Mouse (Mus musculus): Measurements from ENCODE around the gene Zfp609.

The Zfp609 gene

GRCm38 (mm10) chr9:65827344-65828015 is at the start of gene Zfp609:
Gene Zfp609 (minus strand): TSS chr9:65827564.
- peak; percentile 97 for DNase-seq (ENCODE audit: low read depth, low spot score)

DNA sequence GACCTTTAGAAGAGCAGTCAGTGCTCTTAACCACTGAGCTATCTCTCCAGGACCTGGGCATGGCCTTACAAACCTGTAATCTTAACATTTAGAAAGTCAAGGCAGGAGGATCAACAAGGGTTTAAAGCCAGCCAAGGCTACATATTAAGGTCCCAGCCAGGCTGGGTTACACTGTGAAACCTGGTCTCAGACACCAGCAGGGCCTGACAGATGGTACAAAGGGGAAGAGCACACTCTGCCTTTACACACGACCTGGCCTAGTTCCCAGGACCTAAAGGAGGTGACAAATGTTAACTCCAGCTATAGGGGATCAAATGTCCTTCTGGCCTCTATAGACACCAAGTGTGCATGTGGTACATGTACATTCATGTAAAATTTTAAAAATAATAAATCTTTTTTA is 32.3 kb upstream of the Zfp609 start:
- no peak for DNase-seq (ENCODE audit: low read depth, low spot score)

GRCm38 (mm10) chr9:65850203-65850602 is 22.8 kb upstream of the Zfp609 start:
- peak; percentile 61 for DNase-seq (ENCODE audit: low read depth, low spot score)

GRCm38 (mm10) chr9:65848154-65848553 is 20.8 kb upstream of the Zfp609 start:
- peak; percentile 71 for DNase-seq (ENCODE audit: low read depth, low spot score)

GRCm38 (mm10) chr9:65844421-65845165 is 17.2 kb upstream of the Zfp609 start:
- DNase-seq (ENCODE audit: low read depth, low spot score): no peak

DNA sequence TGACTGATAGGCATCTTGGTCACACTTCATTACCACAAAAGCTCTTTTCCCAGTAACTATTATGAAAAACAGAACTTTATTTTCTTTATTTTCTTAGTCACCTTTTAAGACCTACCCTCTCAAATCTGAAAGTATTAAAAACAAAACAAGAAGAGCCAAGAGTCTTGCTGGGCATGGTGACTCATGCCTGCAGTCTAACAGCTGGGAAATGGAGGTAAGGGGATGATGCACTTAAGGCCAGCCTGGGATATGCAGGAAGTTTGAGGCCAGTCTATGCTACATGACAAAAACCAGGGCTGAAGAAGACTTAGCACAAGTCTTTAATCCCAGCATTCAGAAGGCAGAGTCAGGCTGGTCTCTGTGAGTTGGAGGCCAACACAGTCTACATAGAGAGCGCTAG is 12.5 kb upstream of the Zfp609 start:
- DNase-seq (ENCODE audit: low read depth, low spot score): peak; percentile 62

GRCm38 (mm10) chr9:65836916-65837315 is 9.6 kb upstream of the Zfp609 start:
- no peak for DNase-seq (ENCODE audit: low read depth, low spot score)

GRCm38 (mm10) chr9:65834628-65835354 is 7.4 kb upstream of the Zfp609 start:
- DNase-seq (ENCODE audit: low read depth, low spot score): no peak

DNA sequence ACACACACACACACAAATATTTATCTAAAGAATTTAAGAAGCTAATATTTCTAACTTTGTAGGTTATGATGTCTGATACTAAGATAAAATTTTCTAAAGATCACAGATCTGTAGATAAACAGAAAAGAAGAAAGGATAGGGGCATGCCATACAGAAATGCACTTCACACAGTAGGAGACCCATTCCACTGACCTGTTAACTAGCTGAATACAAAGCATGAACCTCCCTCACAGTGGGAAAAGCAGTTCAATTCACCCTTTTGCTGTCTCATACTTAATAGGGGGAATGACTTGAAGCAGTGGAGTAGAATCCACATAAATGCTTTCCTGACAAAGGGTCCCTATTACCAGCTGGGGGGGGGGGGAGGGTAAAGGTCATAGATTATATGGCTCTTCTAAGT is 6.3 kb upstream of the Zfp609 start:
- no peak for DNase-seq (ENCODE audit: low read depth, low spot score)

- no peak for DNase-seq (ENCODE audit: low read depth, low spot score)
These were observed 5.9 kb upstream of the Zfp609 start for GRCm38 (mm10) chr9:65833230-65833629.

DNA sequence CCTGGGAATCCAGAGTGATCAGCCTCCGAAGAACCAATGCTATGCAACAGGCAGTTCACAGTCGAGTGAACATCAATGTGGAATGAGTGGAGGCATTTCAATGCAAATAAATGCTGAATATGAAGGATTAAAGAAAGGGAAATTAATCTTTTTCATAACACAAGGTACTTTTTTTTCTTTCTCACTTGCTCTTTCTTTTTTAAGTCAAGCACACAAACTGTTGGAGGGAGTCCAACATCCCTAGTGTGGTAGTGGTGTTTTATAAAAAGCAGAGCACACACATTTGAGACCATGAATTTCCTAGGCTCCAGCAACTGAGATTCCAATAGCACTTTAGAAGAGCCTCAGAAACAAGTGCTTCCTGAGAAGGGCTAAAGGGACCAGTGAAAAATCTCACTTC is 4.7 kb upstream of the Zfp609 start:
- DNase-seq (ENCODE audit: low read depth, low spot score): no peak

- DNase-seq (ENCODE audit: low read depth, low spot score): no peak
These were observed 3.8 kb upstream of the Zfp609 start for GRCm38 (mm10) chr9:65831164-65831563.

DNA sequence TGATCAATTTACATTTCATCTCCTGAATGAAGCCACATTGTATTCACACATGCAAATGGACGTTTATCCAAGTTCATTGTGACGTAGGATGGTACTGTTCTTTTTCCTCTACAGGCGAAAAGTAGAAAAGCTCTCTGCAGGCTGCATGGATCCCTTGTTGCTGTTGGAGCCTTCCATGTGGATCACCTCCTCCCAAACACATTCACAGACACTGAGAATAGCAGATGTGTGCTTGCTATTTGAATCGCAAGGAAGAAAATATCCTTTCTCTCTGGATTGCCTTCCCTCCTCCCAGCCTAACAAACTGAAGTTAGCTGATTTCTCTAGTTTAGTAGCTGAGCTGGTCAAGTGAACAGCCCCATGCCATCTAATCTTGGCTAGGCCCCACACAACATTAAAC is 2.9 kb upstream of the Zfp609 start:
- no peak for DNase-seq (ENCODE audit: low read depth, low spot score)

- DNase-seq (ENCODE audit: low read depth, low spot score): peak; percentile 88
These were observed 2.0 kb upstream of the Zfp609 start for GRCm38 (mm10) chr9:65829410-65829809.

DNA sequence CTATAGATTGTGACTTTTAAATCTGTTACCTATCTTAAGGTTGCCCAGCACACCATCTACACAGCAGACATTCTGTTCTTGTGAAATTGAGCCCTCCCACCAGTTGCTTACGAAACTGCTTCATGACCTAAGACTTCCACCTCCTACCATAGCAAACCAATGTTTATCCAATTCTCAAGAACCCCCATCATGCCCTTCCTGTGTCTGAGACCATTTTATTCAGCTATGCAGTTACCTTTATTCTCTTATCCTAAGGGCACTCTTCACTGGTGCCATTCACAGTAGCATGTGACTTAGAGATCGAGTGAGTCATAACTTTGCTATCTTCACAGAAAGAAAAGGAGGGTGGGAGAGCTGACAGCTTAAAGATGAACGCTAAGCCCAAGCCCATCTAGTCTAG is 1.1 kb upstream of the Zfp609 start:
- DNase-seq (ENCODE audit: low read depth, low spot score): peak; percentile 75

- DNase-seq (ENCODE audit: low read depth, low spot score): no peak
These were observed 646 bp upstream of the Zfp609 start for GRCm38 (mm10) chr9:65828016-65828403.

- DNase-seq (ENCODE audit: low read depth, low spot score): peak; percentile 75
These were observed 598 bp downstream of the Zfp609 start for GRCm38 (mm10) chr9:65826588-65827343.

DNA sequence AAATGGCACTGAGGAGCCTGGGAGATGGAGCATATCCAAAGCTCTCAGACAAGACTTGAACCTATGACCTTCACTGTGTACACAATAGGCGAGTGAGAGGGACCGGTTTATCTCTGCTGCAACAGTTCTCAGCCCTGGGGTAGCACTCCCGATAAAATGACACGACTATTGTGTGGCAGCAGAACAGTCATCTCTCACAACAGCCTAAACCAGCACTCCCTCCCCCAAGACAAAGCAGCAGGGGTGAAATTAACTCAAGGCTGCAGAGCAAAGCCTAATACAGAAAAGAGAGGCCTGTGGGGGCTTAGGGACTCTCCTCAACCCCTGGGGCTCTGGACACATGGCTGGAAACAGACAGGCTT is 1.2 kb downstream of the Zfp609 start:
- no peak for DNase-seq (ENCODE audit: low read depth, low spot score)

DNA sequence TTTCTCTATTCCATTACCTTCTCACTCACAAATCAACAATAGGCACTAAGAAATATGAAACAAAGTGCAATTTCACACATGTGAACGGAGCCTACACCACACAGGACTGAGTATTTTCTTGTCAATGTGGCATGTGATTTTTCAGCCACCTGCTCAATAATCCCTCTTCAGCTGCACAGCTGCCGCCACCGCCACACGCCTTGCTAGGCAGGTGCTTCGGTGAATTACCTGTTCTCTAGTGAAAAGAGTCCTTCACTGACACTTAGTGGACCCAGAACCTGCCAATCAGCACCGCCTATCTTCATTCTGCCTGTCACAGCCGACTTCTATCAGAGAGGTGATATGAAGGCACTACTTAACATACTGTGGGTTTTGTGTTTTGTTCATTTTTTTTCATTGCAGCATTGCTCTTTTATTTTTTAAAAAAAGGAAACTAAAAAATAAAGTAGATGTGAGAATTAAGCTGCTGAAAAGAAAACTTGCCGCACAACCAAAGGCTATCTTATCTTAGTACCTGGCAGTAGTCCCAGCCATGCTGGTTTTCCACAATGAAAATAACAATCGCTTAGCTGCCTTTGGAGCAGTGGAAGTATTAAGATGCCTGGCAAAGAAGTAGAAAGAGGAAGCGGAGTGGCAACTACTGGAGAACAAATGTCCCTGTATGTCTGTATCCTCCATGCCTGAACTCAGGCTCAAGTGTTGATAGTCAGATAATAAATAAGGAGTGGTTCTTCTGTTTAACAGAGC is 3.5 kb downstream of the Zfp609 start:
- DNase-seq (ENCODE audit: low read depth, low spot score): no peak

DNA sequence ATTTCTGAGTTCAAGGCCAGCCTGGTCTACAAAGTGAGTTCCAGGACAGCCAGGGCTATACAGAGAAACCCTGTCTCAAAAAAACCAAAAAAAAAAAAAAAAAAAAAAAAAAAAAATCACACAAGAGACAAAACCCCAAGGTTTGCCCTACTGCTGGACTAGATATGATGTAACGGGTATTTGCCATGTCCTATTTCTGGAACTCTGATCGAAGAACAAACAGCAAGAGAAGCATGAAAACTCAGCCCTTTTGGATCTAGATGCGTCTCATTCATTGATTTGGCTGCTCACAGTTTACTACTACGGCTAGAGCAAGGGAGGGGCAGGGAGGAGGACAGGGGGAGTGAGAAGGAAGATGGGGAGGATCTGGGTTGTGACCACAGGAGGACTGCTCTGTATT is 5.4 kb downstream of the Zfp609 start:
- no peak for DNase-seq (ENCODE audit: low read depth, low spot score)

- DNase-seq (ENCODE audit: low read depth, low spot score): no peak
These were observed 7.1 kb downstream of the Zfp609 start for GRCm38 (mm10) chr9:65820301-65820700.
